Comparison of ENCODE assay signal across 8 mouse cellular contexts in the genomic region with DNA sequence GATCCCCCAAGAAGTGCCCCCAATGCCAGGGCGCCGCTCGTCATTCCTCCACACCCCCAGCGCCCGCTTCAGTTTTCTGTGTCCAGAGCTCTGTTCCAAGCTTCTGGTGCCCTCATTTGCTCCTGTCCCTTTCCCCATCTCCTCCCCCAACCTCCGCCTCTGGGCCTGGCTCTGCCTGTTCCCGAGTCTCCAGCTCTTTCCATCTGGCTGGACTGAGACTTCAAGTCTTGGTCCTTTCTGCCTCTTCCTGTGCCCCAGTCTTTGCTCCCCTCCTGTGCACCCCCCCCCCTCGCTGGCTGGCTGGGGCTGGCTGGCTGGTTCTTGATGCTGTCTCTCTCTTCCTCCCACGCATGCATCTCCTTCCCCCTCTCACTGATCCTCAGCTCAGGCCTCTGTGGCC. TPM values are rescaled to one million over a fixed set of nuclear protein-coding genes. Genes with fewer than 3 reads are reported as not detected.
DNase-seq lines count a peak whose midpoint lies in the region; ATAC-seq and TF ChIP-seq lines count a peak whose summit lies in the region.

No protein-coding gene starts in this region.

- H3K4me3 ChIP-seq in ES-Bruce4 (ENCODE audit: low read depth, low read length) = 0 out of 2 replicates have a peak overlapping the region, but pooled peaks have one; percentile 5
- peak overlapping the region; percentile 30; the same call in 1 of the 2 replicates for H3K4me3 ChIP-seq in embryonic fibroblast, embryonic 13.5 days (ENCODE audit: insufficient read depth, low read length)
- peak overlapping the region; percentile 26; the same call in 1 of the 2 replicates for H3K4me3 ChIP-seq in hindbrain, embryonic 16.5 days (ENCODE audit: low read length)
- H3K4me3 ChIP-seq in neural tube, embryonic 13.5 days = peak overlapping the region; percentile 32

- H3K4me1 ChIP-seq in ES-Bruce4 (ENCODE audit: control insufficient read depth, insufficient read depth, low read length) = peaks cover 5% of the 10 kb centered on the region
- H3K4me1 ChIP-seq in embryonic fibroblast, embryonic 13.5 days (ENCODE audit: control insufficient read depth, insufficient read depth, low read length) = peaks cover 15% of the 10 kb centered on the region
- peaks cover 76% of the 10 kb centered on the region for H3K4me1 ChIP-seq in hindbrain, embryonic 16.5 days (ENCODE audit: control insufficient read depth, insufficient read depth, low read depth, low read length)
- peaks cover 89% of the 10 kb centered on the region for H3K4me1 ChIP-seq in neural tube, embryonic 13.5 days (replicated peaks)

- H3K9ac ChIP-seq in ES-Bruce4 (ENCODE audit: low read depth, poor library complexity, severe bottlenecking) = 0 out of 2 replicates have a peak overlapping the region, but pooled peaks have one; percentile 23
- peak overlapping the region; percentile 57 for H3K9ac ChIP-seq in hindbrain, embryonic 16.5 days (ENCODE audit: low read depth, low read length)
- peak overlapping the region; percentile 66 for H3K9ac ChIP-seq in neural tube, embryonic 13.5 days

- no peak overlapping the region for H3K27ac ChIP-seq in ES-Bruce4 (ENCODE audit: insufficient read depth, low read length)
- peak overlapping the region; percentile 67 for H3K27ac ChIP-seq in embryonic fibroblast, embryonic 13.5 days (ENCODE audit: insufficient read depth, low read length)
- peak overlapping the region; percentile 94 for H3K27ac ChIP-seq in hindbrain, embryonic 16.5 days (ENCODE audit: low read depth, low read length)
- peak overlapping the region; percentile 98 for H3K27ac ChIP-seq in neural tube, embryonic 13.5 days (replicated peaks)

- peak overlapping the region; percentile 68 for H3K4me2 ChIP-seq in hindbrain, embryonic 16.5 days (ENCODE audit: low read length)
- H3K4me2 ChIP-seq in neural tube, embryonic 13.5 days = peak overlapping the region; percentile 66

- 24% methylated on average over 9 of the region's 9 CpGs for WGBS in hindbrain, embryonic 16.5 days
- 40% methylated on average over 9 of the region's 9 CpGs for WGBS in neural tube, embryonic 13.5 days

- intact Hi-C loops in heart, postnatal 36 days (cut with DNase I) = no loop called here

- no peaks in the 10 kb centered on the region for H3K9me3 ChIP-seq in ES-Bruce4 (replicated peaks; ENCODE audit: control insufficient read depth, insufficient read depth, low read length, poor library complexity, severe bottlenecking)
- no peaks in the 10 kb centered on the region for H3K9me3 ChIP-seq in hindbrain, embryonic 16.5 days (ENCODE audit: control insufficient read depth, low read length)
- no peaks in the 10 kb centered on the region for H3K9me3 ChIP-seq in neural tube, embryonic 13.5 days

- ATAC-seq in hindbrain, embryonic 16.5 days = no peak
- no peak for ATAC-seq in neural tube, embryonic 13.5 days (ENCODE audit: low read depth)
- no peak for ATAC-seq in megakaryocyte-erythroid progenitor cell, adult 5-6 weeks (replicated peaks; ENCODE audit: low FRiP score, low TSS enrichment, poor library complexity, severe bottlenecking)
- ATAC-seq in erythroblast, adult 5-6 weeks (replicated peaks; ENCODE audit: low FRiP score, poor library complexity, severe bottlenecking) = no peak

- H3K36me3 ChIP-seq in ES-Bruce4 (ENCODE audit: control insufficient read depth, insufficient read depth, low read length, poor library complexity, severe bottlenecking) = no peaks in the 10 kb centered on the region
- H3K36me3 ChIP-seq in hindbrain, embryonic 16.5 days (ENCODE audit: control insufficient read depth, insufficient read depth, low read length) = peaks cover 16% of the 10 kb centered on the region
- peaks cover 22% of the 10 kb centered on the region for H3K36me3 ChIP-seq in neural tube, embryonic 13.5 days

- peak; percentile 96 for DNase-seq in heart, adult 11 months
- no peak for DNase-seq in heart, postnatal 36 days

- no peak for TF ChIP-seq CTCF in ES-Bruce4 (IDR thresholded peaks at IDR 0.05; ENCODE audit: low read depth, low read length)
- TF ChIP-seq CTCF in embryonic fibroblast, embryonic 13.5 days (IDR thresholded peaks at IDR 0.05; ENCODE audit: borderline replicate concordance, insufficient read depth, low read length) = no peak

- TF ChIP-seq EP300 in ES-Bruce4 (IDR thresholded peaks at IDR 0.05; ENCODE audit: insufficient read depth, low read depth, low read length) = no peak

- no peaks in the 10 kb centered on the region for H3K27me3 ChIP-seq in ES-Bruce4 (ENCODE audit: control insufficient read depth, insufficient read depth, low read length, poor library complexity, severe bottlenecking)
- H3K27me3 ChIP-seq in hindbrain, embryonic 16.5 days (replicated peaks; ENCODE audit: control insufficient read depth, insufficient read depth, low read length) = no peaks in the 10 kb centered on the region
- no peaks in the 10 kb centered on the region for H3K27me3 ChIP-seq in neural tube, embryonic 13.5 days

- TF ChIP-seq POLR2A in ES-Bruce4 (IDR thresholded peaks at IDR 0.05; ENCODE audit: insufficient read depth, low read length) = no peak
- 0 out of 2 replicates have a peak, but pooled peaks have one; percentile 21 for TF ChIP-seq POLR2A in embryonic fibroblast, embryonic 13.5 days (IDR thresholded peaks at IDR 0.05; ENCODE audit: low read depth, low read length)

RNA-seq across cellular contexts. Expression of gene Dlg4, which starts 10.7 kb away (rescaled TPM):
- 1 to 10 TPM; 6.3 to 7.4 TPM for total RNA-seq in heart, postnatal 36 days (2021)
- polyA plus RNA-seq in ES-Bruce4 (2011; ENCODE audit: insufficient read depth, insufficient read length, low read depth, missing spikeins) = 17.1 and 25.7 TPM in 2 replicates
- polyA plus RNA-seq in embryonic fibroblast, embryonic 13.5 days (2011; ENCODE audit: insufficient read length, low read depth, missing spikeins) = 69.8 and 77.7 TPM in 2 replicates
- 23.1 and 23.4 TPM in 2 replicates for polyA plus RNA-seq in hindbrain, embryonic 16.5 days (2015; fragmentation: Nextera tagmentation; extraction: Ambion mirVana)
- polyA plus RNA-seq in neural tube, embryonic 13.5 days (2015; fragmentation: Nextera tagmentation; extraction: Ambion mirVana) = 23.1 and 23.5 TPM in 2 replicates
- 2.1 and 3.0 TPM in 2 replicates for total RNA-seq in megakaryocyte-erythroid progenitor cell, adult 5-6 weeks (2014; fragmentation: Nextera tagmentation)
- 0.23 and 0.76 TPM in 2 replicates for total RNA-seq in megakaryocyte-erythroid progenitor cell, adult 5-6 weeks (2017)
- total RNA-seq in erythroblast, adult 5-6 weeks (2015; ENCODE audit: low replicate concordance) = 7.7 TPM in 1 of 2 replicates, not detected in the other
- 0.17 and 0.84 TPM in 2 replicates for total RNA-seq in erythroblast, adult 5-6 weeks (2017; ENCODE audit: low replicate concordance)

RNA-seq across cellular contexts. Expression of gene Acadvl, which starts 12.2 kb away (rescaled TPM):
- total RNA-seq in heart, postnatal 36 days (2021) = 1,000 to 10,000 TPM; 1,292 to 1,425 TPM
- polyA plus RNA-seq in ES-Bruce4 (2011; ENCODE audit: insufficient read depth, insufficient read length, low read depth, missing spikeins) = 17.1 and 19.8 TPM in 2 replicates
- polyA plus RNA-seq in embryonic fibroblast, embryonic 13.5 days (2011; ENCODE audit: insufficient read length, low read depth, missing spikeins) = 47.4 and 57.9 TPM in 2 replicates
- polyA plus RNA-seq in hindbrain, embryonic 16.5 days (2015; fragmentation: Nextera tagmentation; extraction: Ambion mirVana) = 66.6 and 69.1 TPM in 2 replicates
- 58.2 and 60.9 TPM in 2 replicates for polyA plus RNA-seq in neural tube, embryonic 13.5 days (2015; fragmentation: Nextera tagmentation; extraction: Ambion mirVana)
- 50.8 and 85.0 TPM in 2 replicates for total RNA-seq in megakaryocyte-erythroid progenitor cell, adult 5-6 weeks (2014; fragmentation: Nextera tagmentation)
- total RNA-seq in megakaryocyte-erythroid progenitor cell, adult 5-6 weeks (2017) = 58.1 and 70.7 TPM in 2 replicates
- total RNA-seq in erythroblast, adult 5-6 weeks (2015; ENCODE audit: low replicate concordance) = 23.6 and 48.4 TPM in 2 replicates
- 18.6 and 20.4 TPM in 2 replicates for total RNA-seq in erythroblast, adult 5-6 weeks (2017; ENCODE audit: low replicate concordance)

RNA-seq across cellular contexts. Expression of gene Asgr1, which starts 26.5 kb away (rescaled TPM):
- not detected for total RNA-seq in heart, postnatal 36 days (2021)
- not detected in 2 replicates for polyA plus RNA-seq in ES-Bruce4 (2011; ENCODE audit: insufficient read depth, insufficient read length, low read depth, missing spikeins)
- 0.52 and 0.60 TPM in 2 replicates for polyA plus RNA-seq in embryonic fibroblast, embryonic 13.5 days (2011; ENCODE audit: insufficient read length, low read depth, missing spikeins)
- 3.9 and 4.4 TPM in 2 replicates for polyA plus RNA-seq in hindbrain, embryonic 16.5 days (2015; fragmentation: Nextera tagmentation; extraction: Ambion mirVana)
- 1.4 and 2.6 TPM in 2 replicates for polyA plus RNA-seq in neural tube, embryonic 13.5 days (2015; fragmentation: Nextera tagmentation; extraction: Ambion mirVana)
- total RNA-seq in megakaryocyte-erythroid progenitor cell, adult 5-6 weeks (2014; fragmentation: Nextera tagmentation) = not detected in 2 replicates
- not detected in 2 replicates for total RNA-seq in megakaryocyte-erythroid progenitor cell, adult 5-6 weeks (2017)
- not detected in 2 replicates for total RNA-seq in erythroblast, adult 5-6 weeks (2015; ENCODE audit: low replicate concordance)
- not detected in 2 replicates for total RNA-seq in erythroblast, adult 5-6 weeks (2017; ENCODE audit: low replicate concordance)

RNA-seq across cellular contexts. Expression of gene Dvl2, which starts 27.0 kb away (rescaled TPM):
- 1 to 10 TPM; 5.0 to 6.1 TPM for total RNA-seq in heart, postnatal 36 days (2021)
- 60.1 and 63.3 TPM in 2 replicates for polyA plus RNA-seq in ES-Bruce4 (2011; ENCODE audit: insufficient read depth, insufficient read length, low read depth, missing spikeins)
- 27.7 and 32.1 TPM in 2 replicates for polyA plus RNA-seq in embryonic fibroblast, embryonic 13.5 days (2011; ENCODE audit: insufficient read length, low read depth, missing spikeins)
- 21.0 and 25.4 TPM in 2 replicates for polyA plus RNA-seq in hindbrain, embryonic 16.5 days (2015; fragmentation: Nextera tagmentation; extraction: Ambion mirVana)
- 26.7 and 28.8 TPM in 2 replicates for polyA plus RNA-seq in neural tube, embryonic 13.5 days (2015; fragmentation: Nextera tagmentation; extraction: Ambion mirVana)
- total RNA-seq in megakaryocyte-erythroid progenitor cell, adult 5-6 weeks (2014; fragmentation: Nextera tagmentation) = 20.3 and 30.0 TPM in 2 replicates
- 15.8 and 20.8 TPM in 2 replicates for total RNA-seq in megakaryocyte-erythroid progenitor cell, adult 5-6 weeks (2017)
- total RNA-seq in erythroblast, adult 5-6 weeks (2015; ENCODE audit: low replicate concordance) = 1.3 and 4.2 TPM in 2 replicates
- total RNA-seq in erythroblast, adult 5-6 weeks (2017; ENCODE audit: low replicate concordance) = 2.1 and 7.4 TPM in 2 replicates

RNA-seq across cellular contexts. Expression of gene Phf23, which starts 31.8 kb away (rescaled TPM):
- 10 to 100 TPM; 23.1 to 23.4 TPM for total RNA-seq in heart, postnatal 36 days (2021)
- 75.6 and 83.0 TPM in 2 replicates for polyA plus RNA-seq in ES-Bruce4 (2011; ENCODE audit: insufficient read depth, insufficient read length, low read depth, missing spikeins)
- 78.6 and 89.1 TPM in 2 replicates for polyA plus RNA-seq in embryonic fibroblast, embryonic 13.5 days (2011; ENCODE audit: insufficient read length, low read depth, missing spikeins)
- 54.2 and 55.4 TPM in 2 replicates for polyA plus RNA-seq in hindbrain, embryonic 16.5 days (2015; fragmentation: Nextera tagmentation; extraction: Ambion mirVana)
- 74.2 and 76.3 TPM in 2 replicates for polyA plus RNA-seq in neural tube, embryonic 13.5 days (2015; fragmentation: Nextera tagmentation; extraction: Ambion mirVana)
- total RNA-seq in megakaryocyte-erythroid progenitor cell, adult 5-6 weeks (2014; fragmentation: Nextera tagmentation) = 49.1 and 53.9 TPM in 2 replicates
- total RNA-seq in megakaryocyte-erythroid progenitor cell, adult 5-6 weeks (2017) = 46.2 and 53.7 TPM in 2 replicates
- total RNA-seq in erythroblast, adult 5-6 weeks (2015; ENCODE audit: low replicate concordance) = 8.5 and 11.3 TPM in 2 replicates
- 7.4 and 11.0 TPM in 2 replicates for total RNA-seq in erythroblast, adult 5-6 weeks (2017; ENCODE audit: low replicate concordance)
